Mouse (Mus musculus) kidney, embryonic 14.5 days (tissue): ENCODE data around the gene Ddit4. TPM values are rescaled to one million over a fixed set of nuclear protein-coding genes. Genes with fewer than 3 reads are reported as not detected.

ENCODE experiments used
- ATAC-seq: fragments of 200-750 bp; cut with Nextera tagmentation; 2 replicates; pipeline ENCODE4 v1.8.0; 2017; ENCODE audit warnings: moderate number of reproducible peaks, mild to moderate bottlenecking, moderate TSS enrichment, moderate library complexity; ENCODE audit not compliant: low FRiP score, low TSS enrichment
- H3K27ac ChIP-seq: fragments of 300-500 bp; sonication (generic); 2 replicates; pipeline ENCODE4 v1.5.1; 2014; ENCODE audit warnings: low read depth, mild to moderate bottlenecking, low read length, moderate library complexity, mixed read lengths
- H3K27me3 ChIP-seq: fragments of 300-500 bp; sonication (generic); 2 replicates; pipeline ENCODE4 v1.6.1; 2014; ENCODE audit warnings: mild to moderate bottlenecking, low read length; ENCODE audit not compliant: control insufficient read depth, insufficient read depth
- H3K36me3 ChIP-seq: fragments of 300-500 bp; sonication (generic); 2 replicates; pipeline ENCODE4 v1.6.1; 2014; ENCODE audit warnings: low read length, mixed read lengths; ENCODE audit not compliant: control insufficient read depth, insufficient read depth
- H3K4me1 ChIP-seq: fragments of 300-500 bp; sonication (generic); 2 replicates; pipeline ENCODE4 v1.6.1; 2014; ENCODE audit warnings: low read length, mixed read lengths; ENCODE audit not compliant: control insufficient read depth, insufficient read depth
- H3K4me2 ChIP-seq: fragments of 300-500 bp; sonication (generic); replicated peaks from 2 replicates; pipeline ENCODE4 v1.6.1; 2014; ENCODE audit warnings: low read depth, mild to moderate bottlenecking, low read length
- H3K4me3 ChIP-seq: fragments of 300-500 bp; sonication (generic); 2 replicates; pipeline ENCODE4 v1.5.1; 2014; ENCODE audit warnings: mild to moderate bottlenecking, low read length
- H3K9ac ChIP-seq: fragments of 300-500 bp; sonication (generic); 2 replicates; pipeline ENCODE4 v1.6.1; 2014; ENCODE audit warnings: low read depth, mild to moderate bottlenecking, low read length, moderate library complexity
- H3K9me3 ChIP-seq: fragments of 300-500 bp; sonication (generic); 2 replicates; pipeline ENCODE4 v1.6.1; 2016; ENCODE audit warnings: low read length; ENCODE audit not compliant: control insufficient read depth
- WGBS: fragments of 180-500 bp; shearing (Covaris S2); extraction: QIAGEN DNeasy Blood & Tissue Kit; methylation state at CpG from one replicate; pipeline ENCODE4 v1.1.7; 2014; 5-methylcytosine and 5-hydroxymethylcytosine counted together
- polyA plus RNA-seq: library from polyadenylated mRNA; unstranded; fragments of >200 nt; fragmentation: Nextera tagmentation; extraction: Ambion mirVana; gene quantifications from 2 replicates; pipeline ENCODE4 v1.2.1, GENCODE M21; 2014

The Ddit4 gene
- polyA plus RNA-seq, 1 experiment from 2014 or later, result 1.8 TPM

DNA sequence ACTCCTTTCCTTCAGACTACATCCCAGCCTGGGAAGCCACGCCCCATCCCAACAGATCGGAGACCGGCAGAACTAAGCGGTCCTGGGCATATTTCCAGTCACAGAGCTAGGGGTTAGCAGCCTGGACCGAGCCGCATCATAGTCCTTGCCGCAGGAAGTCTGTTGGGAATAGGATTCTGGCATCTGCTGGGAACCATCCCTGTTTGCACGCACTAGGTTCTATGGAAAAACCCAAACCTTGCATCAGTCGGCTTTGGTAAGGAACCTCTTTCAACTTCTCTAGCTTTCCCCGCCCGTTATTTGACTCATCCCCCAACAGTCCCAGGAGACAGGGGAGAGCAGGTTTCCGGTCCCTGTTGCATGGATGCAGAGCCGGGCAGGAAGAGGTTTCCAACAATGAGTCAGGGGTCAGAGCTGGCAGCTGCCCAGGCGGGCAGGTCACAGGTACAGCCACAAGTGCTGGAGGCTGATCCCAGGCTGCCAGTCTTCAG lies 42.2 kb downstream of the Ddit4 start:
- H3K4me3 ChIP-seq, result no peak overlapping the region
- H3K4me1 ChIP-seq, result peaks cover 45% of the 10 kb centered on the region
- ATAC-seq, result peak; percentile 11; the same call in 1 of the 2 replicates
- 5% methylated on average over 14 of the region's 14 CpGs for WGBS
- no peaks in the 10 kb centered on the region for H3K9me3 ChIP-seq
- H3K9ac ChIP-seq, result no peak overlapping the region
- H3K36me3 ChIP-seq, result no peaks in the 10 kb centered on the region
- no peaks in the 10 kb centered on the region for H3K27me3 ChIP-seq
- H3K4me2 ChIP-seq, result no peak overlapping the region; the same call in 1 of the 2 replicates
- H3K27ac ChIP-seq, result peak overlapping the region; percentile 79; the same call in 1 of the 2 replicates

DNA sequence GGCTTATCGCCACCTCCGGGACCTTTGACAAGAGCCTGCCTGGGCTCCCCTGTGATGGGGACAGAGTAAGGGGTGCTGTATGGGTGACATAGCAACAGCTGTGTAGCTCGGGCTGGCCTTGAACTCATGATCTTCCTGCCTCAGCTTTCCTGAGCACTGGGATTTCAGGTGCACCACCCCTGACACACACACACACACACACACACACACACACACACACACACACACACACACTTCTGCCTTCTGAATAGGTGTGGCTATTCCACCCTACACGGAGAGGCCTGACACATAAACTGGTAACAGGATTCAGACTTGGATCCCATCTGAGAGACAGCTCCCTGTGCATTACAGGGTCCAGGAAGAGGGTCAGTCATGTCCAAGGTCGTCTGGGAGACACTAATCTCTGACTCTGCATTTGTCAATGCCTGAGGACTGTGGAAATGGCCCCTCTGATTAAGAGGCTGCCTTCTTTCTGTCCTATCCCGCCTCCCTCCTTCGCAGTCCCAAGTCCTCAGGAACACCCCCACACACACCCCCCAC lies 42.8 kb downstream of the Ddit4 start:
- Histone ChIP-seq H3K4me3 (no peak overlapping the region), H3K4me2 (no peak overlapping the region), H3K9me3 (no peaks in the 10 kb centered on the region), H3K9ac (no peak overlapping the region), H3K27me3 (no peaks in the 10 kb centered on the region), H3K4me1 (peaks cover 45% of the 10 kb centered on the region), H3K36me3 (no peaks in the 10 kb centered on the region), H3K27ac (peak overlapping the region; percentile 79; the same call in 1 of the 2 replicates)
- WGBS, result 50% methylated on average over 7 of the region's 7 CpGs
- ATAC-seq, result no peak

DNA sequence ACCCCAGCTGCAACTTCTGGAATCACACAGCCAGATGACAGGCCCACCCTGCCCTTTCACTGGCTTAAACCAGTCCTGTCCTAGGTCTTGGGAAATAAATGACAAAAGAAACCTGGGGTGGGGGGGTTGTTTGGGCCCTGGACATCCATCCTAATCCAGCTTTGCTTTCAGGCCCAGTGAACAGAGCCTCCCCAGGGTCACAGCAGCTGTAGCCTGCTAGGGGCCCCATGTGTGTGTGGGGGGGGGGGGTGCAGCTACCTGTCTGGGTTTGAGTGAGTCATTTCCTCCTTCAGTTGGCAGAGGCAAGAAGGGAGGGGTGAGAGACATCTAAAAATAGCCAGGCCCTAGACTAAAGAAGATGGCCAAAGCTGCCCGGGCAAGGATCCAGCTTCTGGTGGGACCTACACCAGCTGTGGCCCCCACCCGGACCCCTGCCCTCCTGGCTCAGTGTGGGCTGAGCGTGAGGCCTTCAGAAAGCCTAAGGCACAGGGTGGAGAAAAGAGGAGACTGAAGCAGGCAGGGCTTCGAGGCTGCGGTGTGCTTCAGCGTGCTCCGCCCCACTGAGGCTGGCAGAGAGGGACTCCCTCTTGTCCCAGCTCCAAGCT lies 43.8 kb downstream of the Ddit4 start:
- Histone ChIP-seq H3K4me2 (no peak overlapping the region; the same call in 1 of the 2 replicates), H3K27ac (peak overlapping the region; percentile 79), H3K4me1 (peaks cover 53% of the 10 kb centered on the region), H3K9me3 (no peaks in the 10 kb centered on the region), H3K4me3 (no peak overlapping the region), H3K36me3 (no peaks in the 10 kb centered on the region), H3K27me3 (no peaks in the 10 kb centered on the region), H3K9ac (no peak overlapping the region)
- ATAC-seq, result peak; percentile 45
- 43% methylated on average over 7 of the region's 7 CpGs for WGBS

DNA sequence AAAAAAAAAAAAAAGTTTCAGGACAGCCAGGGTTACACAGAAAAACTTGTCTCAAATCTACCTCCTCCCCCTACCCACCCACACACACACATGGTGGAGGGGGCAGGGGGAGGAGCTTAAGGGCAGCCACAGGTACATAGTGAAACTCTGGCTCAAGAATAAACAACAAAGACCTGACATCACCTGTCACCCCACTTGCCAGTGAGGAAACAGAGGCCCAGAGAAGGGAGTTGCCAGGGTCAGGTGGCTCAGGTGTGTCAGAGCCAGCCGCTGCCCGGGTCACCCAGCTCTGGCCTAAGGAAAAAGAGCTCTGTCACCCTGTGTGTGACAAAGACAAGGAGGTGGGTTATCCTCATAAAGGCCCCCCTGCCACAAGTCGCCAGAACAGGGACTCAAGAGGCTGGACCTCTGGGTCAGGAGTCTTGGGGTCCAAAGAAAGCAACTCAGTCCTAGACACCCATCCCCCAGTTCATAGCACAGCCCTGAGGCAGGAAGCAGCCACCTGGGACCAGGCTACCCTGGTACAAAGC lies 44.5 kb downstream of the Ddit4 start:
- H3K36me3 ChIP-seq, result no peaks in the 10 kb centered on the region
- H3K4me3 ChIP-seq, result no peak overlapping the region
- H3K9me3 ChIP-seq, result no peaks in the 10 kb centered on the region
- no peak overlapping the region for H3K4me2 ChIP-seq
- no peak overlapping the region for H3K9ac ChIP-seq
- no peaks in the 10 kb centered on the region for H3K27me3 ChIP-seq
- peak overlapping the region; percentile 79 for H3K27ac ChIP-seq
- 40% methylated on average over 3 of the region's 3 CpGs for WGBS
- H3K4me1 ChIP-seq, result peaks cover 59% of the 10 kb centered on the region
- ATAC-seq, result no peak

DNA sequence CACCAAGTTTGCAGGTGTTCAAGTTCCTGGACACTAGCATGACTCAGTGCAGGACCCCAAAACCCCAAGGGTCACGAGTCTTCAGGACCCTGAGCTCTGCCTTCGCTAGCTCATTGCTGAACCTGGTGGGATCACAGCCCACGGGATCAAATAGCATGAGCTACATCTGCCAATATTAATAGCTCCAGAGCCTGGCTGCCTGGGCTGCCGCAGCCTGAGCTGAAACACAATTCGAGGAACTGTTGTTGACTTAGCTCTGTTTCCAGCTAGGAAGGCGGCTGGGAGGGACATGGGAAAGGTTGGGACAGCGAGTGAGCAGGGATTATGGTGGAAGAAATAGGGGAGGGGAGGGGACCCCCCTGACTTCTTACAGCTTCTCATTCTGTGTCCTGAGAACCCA lies 48.5 kb downstream of the Ddit4 start:
- H3K4me2 ChIP-seq, result no peak overlapping the region
- no peak overlapping the region for H3K27ac ChIP-seq
- no peaks in the 10 kb centered on the region for H3K27me3 ChIP-seq
- 26% methylated on average over 7 of the region's 7 CpGs for WGBS
- peaks cover 53% of the 10 kb centered on the region for H3K4me1 ChIP-seq
- no peaks in the 10 kb centered on the region for H3K9me3 ChIP-seq
- H3K9ac ChIP-seq, result no peak overlapping the region
- no peak overlapping the region for H3K4me3 ChIP-seq
- peaks cover 3% of the 10 kb centered on the region for H3K36me3 ChIP-seq
- ATAC-seq, result no peak

DNA sequence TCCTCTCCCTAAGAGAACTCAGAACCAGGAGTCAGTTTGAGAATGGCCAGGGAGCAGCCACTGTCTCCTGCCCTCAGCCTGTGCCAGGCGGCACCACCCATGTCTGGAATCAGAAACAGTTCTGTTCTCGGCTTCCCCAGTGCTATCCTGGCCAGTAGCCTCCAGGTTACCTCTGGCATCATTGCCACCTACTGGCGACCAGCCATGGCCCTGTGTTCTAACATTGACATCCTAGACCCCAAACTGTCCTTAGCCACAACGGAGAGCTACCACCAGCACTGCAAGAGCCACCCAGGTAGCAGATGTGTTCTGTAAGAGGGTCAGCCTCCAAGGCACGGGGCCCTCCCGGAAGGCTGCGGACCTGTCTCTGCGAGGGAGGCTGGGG lies 49.0 kb downstream of the Ddit4 start:
- H3K27ac ChIP-seq, result no peak overlapping the region
- H3K4me3 ChIP-seq, result no peak overlapping the region
- H3K4me1 ChIP-seq, result peaks cover 51% of the 10 kb centered on the region
- H3K36me3 ChIP-seq, result peaks cover 7% of the 10 kb centered on the region
- 34% methylated on average over 8 of the region's 8 CpGs for WGBS
- H3K27me3 ChIP-seq, result no peaks in the 10 kb centered on the region
- no peaks in the 10 kb centered on the region for H3K9me3 ChIP-seq
- H3K4me2 ChIP-seq, result no peak overlapping the region
- no peak overlapping the region for H3K9ac ChIP-seq
- ATAC-seq, result no peak

DNA sequence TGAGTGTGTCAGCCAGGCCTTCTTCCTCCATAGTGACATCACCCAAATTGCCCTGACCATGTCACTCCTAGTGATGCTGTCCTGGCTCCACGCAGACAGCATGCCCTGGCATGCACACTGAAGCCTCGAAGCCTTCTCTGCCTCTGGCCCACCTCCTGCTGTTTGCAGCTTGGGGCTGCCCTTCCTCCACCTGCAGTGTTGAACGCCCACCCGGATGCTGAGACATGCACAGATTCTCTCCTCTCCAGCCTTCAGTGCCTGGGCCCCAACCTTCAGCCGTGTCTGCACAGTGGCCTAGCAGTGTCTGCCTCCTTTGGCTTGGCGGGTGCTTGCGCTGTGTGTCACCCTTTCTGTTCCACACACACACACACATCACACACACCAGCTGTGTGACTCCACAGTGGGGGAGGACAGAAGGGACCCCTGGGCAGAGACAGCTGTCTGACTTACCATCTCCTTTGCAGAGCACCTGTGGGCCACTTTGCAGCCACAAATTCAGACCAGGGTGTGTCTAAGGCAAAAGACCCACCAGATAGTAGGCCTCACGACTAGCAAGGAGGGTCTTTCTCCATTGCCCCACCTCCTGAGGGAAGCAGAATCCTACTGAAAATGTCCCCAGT lies 49.5 kb downstream of the Ddit4 start:
- Histone ChIP-seq H3K4me3 (no peak overlapping the region), H3K27me3 (no peaks in the 10 kb centered on the region), H3K4me2 (no peak overlapping the region), H3K4me1 (peaks cover 46% of the 10 kb centered on the region), H3K36me3 (peaks cover 12% of the 10 kb centered on the region), H3K27ac (no peak overlapping the region), H3K9me3 (no peaks in the 10 kb centered on the region), H3K9ac (no peak overlapping the region)
- ATAC-seq, result no peak
- 72% methylated on average over 8 of the region's 8 CpGs for WGBS

DNA sequence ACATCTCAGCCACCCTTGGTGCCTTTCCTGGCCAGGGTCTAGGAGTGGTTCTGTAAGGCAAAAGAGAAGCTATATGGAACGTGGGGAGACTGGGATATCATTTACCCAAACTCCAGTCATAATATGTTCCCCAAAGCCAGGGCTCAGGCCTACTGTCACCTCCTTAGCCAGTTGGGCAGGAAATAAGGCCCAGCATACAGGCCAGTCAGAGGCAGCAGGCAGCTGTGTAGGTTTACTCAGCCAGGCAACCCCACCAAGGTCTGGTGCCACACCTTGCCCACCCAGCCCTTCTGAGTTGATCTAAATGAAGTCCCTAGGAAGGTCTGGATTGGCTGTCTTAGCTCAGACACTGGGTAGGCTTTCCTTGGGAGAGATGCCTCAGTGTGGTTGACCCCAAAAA lies 50.2 kb downstream of the Ddit4 start:
- peaks cover 43% of the 10 kb centered on the region for H3K4me1 ChIP-seq
- peaks cover 17% of the 10 kb centered on the region for H3K36me3 ChIP-seq
- ATAC-seq, result no peak
- no peak overlapping the region for H3K27ac ChIP-seq
- no peak overlapping the region for H3K4me2 ChIP-seq
- H3K27me3 ChIP-seq, result no peaks in the 10 kb centered on the region
- H3K9ac ChIP-seq, result no peak overlapping the region
- H3K4me3 ChIP-seq, result no peak overlapping the region
- 85% methylated on average over 1 of the region's 1 CpGs for WGBS
- no peaks in the 10 kb centered on the region for H3K9me3 ChIP-seq

DNA sequence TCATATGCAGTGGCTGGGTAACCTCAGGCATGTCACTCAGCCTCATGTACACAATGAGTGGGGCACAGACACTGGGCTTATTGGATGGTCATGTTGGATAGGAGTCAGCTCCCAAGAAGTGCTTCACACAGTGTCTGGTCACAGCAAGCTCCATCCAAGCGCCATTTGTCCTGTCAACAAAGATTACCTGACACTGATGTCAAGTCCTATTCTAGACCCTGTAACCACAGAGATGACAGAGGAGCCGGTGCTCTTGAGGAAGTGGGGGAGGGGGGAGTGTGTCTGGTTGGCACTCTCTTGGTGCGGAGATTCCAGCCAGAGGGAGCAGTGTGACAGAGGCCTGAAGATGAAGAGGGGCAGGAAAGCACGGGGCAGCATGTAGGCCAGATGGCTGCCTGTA lies 50.7 kb downstream of the Ddit4 start:
- Histone ChIP-seq H3K4me1 (peaks cover 43% of the 10 kb centered on the region), H3K4me3 (no peak overlapping the region), H3K27ac (no peak overlapping the region; the same call in 1 of the 2 replicates), H3K27me3 (no peaks in the 10 kb centered on the region), H3K4me2 (no peak overlapping the region), H3K9me3 (no peaks in the 10 kb centered on the region), H3K36me3 (peaks cover 23% of the 10 kb centered on the region), H3K9ac (no peak overlapping the region)
- no peak for ATAC-seq
- 47% methylated on average over 4 of the region's 4 CpGs for WGBS
